Mouse (Mus musculus) forebrain, embryonic 11.5 days (tissue): ENCODE data around the gene Grin2c. TPM values are rescaled to one million over a fixed set of nuclear protein-coding genes. Genes with fewer than 3 reads are reported as not detected.

Source experiments
- ATAC-seq: fragments of 200-750 bp; cut with Nextera tagmentation; replicated peaks from 2 replicates; pipeline ENCODE4 v1.8.0; 2017; ENCODE audit warnings: moderate TSS enrichment; ENCODE audit not compliant: low FRiP score
- DNase-seq: peaks from one replicate; pipeline ENCODE4 v3.0.0-alpha.2; 2017; ENCODE audit warnings: low spot score
- H3K27ac ChIP-seq: fragments of 300-500 bp; sonication (generic); 2 replicates; pipeline ENCODE4 v1.5.1; 2014; ENCODE audit warnings: low read depth, low read length
- H3K27me3 ChIP-seq: fragments of 300-500 bp; sonication (generic); 2 replicates; pipeline ENCODE4 v1.6.1; 2014; ENCODE audit warnings: mild to moderate bottlenecking, low read length, mixed read lengths; ENCODE audit not compliant: control insufficient read depth, insufficient read depth
- H3K36me3 ChIP-seq: fragments of 300-500 bp; sonication (generic); 2 replicates; pipeline ENCODE4 v1.6.1; 2014; ENCODE audit warnings: mild to moderate bottlenecking, low read length, moderate library complexity, mixed read lengths; ENCODE audit not compliant: control insufficient read depth, insufficient read depth
- H3K4me1 ChIP-seq: fragments of 300-500 bp; sonication (generic); replicated peaks from 2 replicates; pipeline ENCODE4 v1.6.1; 2014; ENCODE audit warnings: low read length, mixed read lengths; ENCODE audit not compliant: control insufficient read depth, insufficient read depth
- H3K4me2 ChIP-seq: fragments of 300-500 bp; sonication (generic); 2 replicates; pipeline ENCODE4 v1.6.1; 2014; ENCODE audit warnings: low read depth, mild to moderate bottlenecking, low read length, moderate library complexity, mixed read lengths; ENCODE audit not compliant: severe bottlenecking
- H3K4me3 ChIP-seq: fragments of 300-500 bp; sonication (generic); 2 replicates; pipeline ENCODE4 v1.5.1; 2014; ENCODE audit warnings: low read depth, low read length
- H3K9ac ChIP-seq: fragments of 300-500 bp; sonication (generic); 2 replicates; pipeline ENCODE4 v1.6.1; 2014; ENCODE audit warnings: low read length
- H3K9me3 ChIP-seq: fragments of 300-500 bp; sonication (generic); 2 replicates; pipeline ENCODE4 v1.6.1; 2016; ENCODE audit warnings: low read length, mixed read lengths; ENCODE audit not compliant: control insufficient read depth
- WGBS: fragments of 180-500 bp; shearing (Covaris S2); extraction: QIAGEN DNeasy Blood & Tissue Kit; methylation state at CpG from one replicate; pipeline ENCODE4 v1.1.7; 2014; 5-methylcytosine and 5-hydroxymethylcytosine counted together
- polyA plus RNA-seq: library from polyadenylated mRNA; unstranded; fragments of >200 nt; fragmentation: Nextera tagmentation; extraction: Ambion mirVana; gene quantifications from 2 replicates; pipeline ENCODE4 v1.2.1, GENCODE M21; 2014

Grin2c gene
- polyA plus RNA-seq, 1 experiment from 2014 or later: not detected

GRCm38 (mm10) chr11:115227640-115228039 is 39.4 kb downstream of the Grin2c start:
- H3K9ac ChIP-seq: no peak overlapping the region

GRCm38 (mm10) chr11:115226811-115227491 is 40.1 kb downstream of the Grin2c start:
- Histone ChIP-seq H3K27ac (no peak overlapping the region), H3K4me3 (no peak overlapping the region), H3K4me1 (peaks cover 20% of the 10 kb centered on the region), H3K9ac (peak overlapping the region; percentile 27; the same call in 1 of the 2 replicates), H3K9me3 (no peaks in the 10 kb centered on the region), H3K36me3 (no peaks in the 10 kb centered on the region), H3K27me3 (no peaks in the 10 kb centered on the region; the same call in 1 of the 2 replicates), H3K4me2 (no peak overlapping the region)
- 41% methylated on average over 14 of the region's 14 CpGs for WGBS
- ATAC-seq (peak; percentile 50; the same call in 1 of the 2 replicates), DNase-seq (no peak)

More at GRCm38 (mm10) chr11:115227640-115228039, 39.4 kb downstream of the Grin2c start:
- 22% methylated on average over 12 of the region's 12 CpGs for whole genome bisulfite sequencing
- Histone ChIP-seq H3K4me2 (no peak overlapping the region), H3K4me3 (no peak overlapping the region), H3K4me1 (peaks cover 22% of the 10 kb centered on the region), H3K9me3 (no peaks in the 10 kb centered on the region), H3K27me3 (no peaks in the 10 kb centered on the region; the same call in 1 of the 2 replicates), H3K27ac (no peak overlapping the region), H3K36me3 (no peaks in the 10 kb centered on the region)
- ATAC-seq: no peak
- DNase-seq: peak; percentile 65

GRCm38 (mm10) chr11:115225301-115225700 is 41.7 kb downstream of the Grin2c start:
- DNase-seq (no peak), ATAC-seq (no peak)
- Histone ChIP-seq H3K4me3 (no peak overlapping the region), H3K4me1 (peaks cover 20% of the 10 kb centered on the region), H3K9me3 (no peaks in the 10 kb centered on the region), H3K9ac (no peak overlapping the region), H3K4me2 (no peak overlapping the region), H3K36me3 (no peaks in the 10 kb centered on the region), H3K27me3 (no peaks in the 10 kb centered on the region; the same call in 1 of the 2 replicates), H3K27ac (no peak overlapping the region)
- WGBS: 58% methylated on average over 6 of the region's 6 CpGs

- Histone ChIP-seq H3K36me3 (no peaks in the 10 kb centered on the region), H3K27ac (no peak overlapping the region), H3K9ac (no peak overlapping the region), H3K4me3 (no peak overlapping the region), H3K27me3 (no peaks in the 10 kb centered on the region; the same call in 1 of the 2 replicates), H3K4me2 (no peak overlapping the region), H3K4me1 (peaks cover 20% of the 10 kb centered on the region), H3K9me3 (no peaks in the 10 kb centered on the region)
- DNase-seq (peak; percentile 84), ATAC-seq (no peak)
- WGBS: 41% methylated on average over 8 of the region's 8 CpGs
Observed at GRCm38 (mm10) chr11:115224889-115225288, 42.2 kb downstream of the Grin2c start.

GRCm38 (mm10) chr11:115223877-115224276 is 43.2 kb downstream of the Grin2c start:
- H3K4me2 ChIP-seq: no peak overlapping the region
- H3K36me3 ChIP-seq: no peaks in the 10 kb centered on the region
- no peaks in the 10 kb centered on the region; the same call in 1 of the 2 replicates for H3K27me3 ChIP-seq
- no peak overlapping the region for H3K4me3 ChIP-seq
- no peak for ATAC-seq
- H3K9me3 ChIP-seq: no peaks in the 10 kb centered on the region
- H3K9ac ChIP-seq: no peak overlapping the region
- WGBS: 84% methylated on average over 6 of the region's 6 CpGs
- no peak for DNase-seq
- H3K27ac ChIP-seq: no peak overlapping the region
- H3K4me1 ChIP-seq: peaks cover 20% of the 10 kb centered on the region

- no peak overlapping the region for H3K4me3 ChIP-seq
- no peaks in the 10 kb centered on the region for H3K9me3 ChIP-seq
- WGBS: 75% methylated on average over 11 of the region's 11 CpGs
- ATAC-seq (no peak), DNase-seq (no peak)
- H3K27ac ChIP-seq: no peak overlapping the region
- no peaks in the 10 kb centered on the region; the same call in 1 of the 2 replicates for H3K27me3 ChIP-seq
- H3K36me3 ChIP-seq: no peaks in the 10 kb centered on the region
- H3K9ac ChIP-seq: no peak overlapping the region
- no peak overlapping the region for H3K4me2 ChIP-seq
- H3K4me1 ChIP-seq: peaks cover 20% of the 10 kb centered on the region
Observed at GRCm38 (mm10) chr11:115223451-115223850, 43.6 kb downstream of the Grin2c start.

GRCm38 (mm10) chr11:115222570-115222969 is 44.5 kb downstream of the Grin2c start:
- peaks cover 17% of the 10 kb centered on the region for H3K4me1 ChIP-seq
- ATAC-seq (no peak), DNase-seq (no peak)
- no peak overlapping the region for H3K4me3 ChIP-seq
- no peaks in the 10 kb centered on the region for H3K36me3 ChIP-seq
- WGBS: 43% methylated on average over 5 of the region's 5 CpGs
- H3K27ac ChIP-seq: no peak overlapping the region
- H3K9ac ChIP-seq: no peak overlapping the region
- H3K27me3 ChIP-seq: no peaks in the 10 kb centered on the region; the same call in 1 of the 2 replicates
- H3K4me2 ChIP-seq: no peak overlapping the region
- H3K9me3 ChIP-seq: no peaks in the 10 kb centered on the region

- no peak overlapping the region for H3K9ac ChIP-seq
- 65% methylated on average over 12 of the region's 12 CpGs for WGBS
- no peak overlapping the region for H3K4me2 ChIP-seq
- no peaks in the 10 kb centered on the region; the same call in 1 of the 2 replicates for H3K27me3 ChIP-seq
- no peak overlapping the region for H3K27ac ChIP-seq
- H3K4me1 ChIP-seq: peaks cover 13% of the 10 kb centered on the region
- no peak for ATAC-seq
- no peak overlapping the region for H3K4me3 ChIP-seq
- no peaks in the 10 kb centered on the region for H3K36me3 ChIP-seq
- H3K9me3 ChIP-seq: no peaks in the 10 kb centered on the region
- no peak for DNase-seq
Observed at GRCm38 (mm10) chr11:115222077-115222476, 45.0 kb downstream of the Grin2c start.

- Histone ChIP-seq H3K27ac (no peak overlapping the region), H3K4me3 (no peak overlapping the region), H3K9ac (no peak overlapping the region), H3K36me3 (no peaks in the 10 kb centered on the region), H3K27me3 (no peaks in the 10 kb centered on the region), H3K4me2 (no peak overlapping the region), H3K4me1 (no peaks in the 10 kb centered on the region), H3K9me3 (no peaks in the 10 kb centered on the region)
- DNase-seq: no peak
- no peak for ATAC-seq
- WGBS: 87% methylated on average over 10 of the region's 10 CpGs
Observed at GRCm38 (mm10) chr11:115219685-115220084, 47.4 kb downstream of the Grin2c start.
